Mouse (Mus musculus) forebrain, postnatal 0 days (tissue): ENCODE results near the gene Sft2d1. TPM values are rescaled to one million over a fixed set of nuclear protein-coding genes. Genes with fewer than 3 reads are reported as not detected.
"Not testable (repeated sequence)": the region's sequence is repeated elsewhere in the genome, so short reads cannot be mapped to it uniquely, and the experiment has no call there.

ENCODE experiments used
- ATAC-seq: fragments of 200-750 bp; cut with Nextera tagmentation; 2 replicates; pipeline ENCODE4 v1.8.0; 2017; ENCODE audit warnings: mild to moderate bottlenecking, moderate library complexity
- DNase-seq: peaks from one replicate; pipeline ENCODE4 v3.0.0-alpha.2; 2015
- H3K27ac ChIP-seq: fragments of 300-500 bp; sonication (generic); 2 replicates; pipeline ENCODE4 v1.5.1; 2014; ENCODE audit warnings: low read depth, mild to moderate bottlenecking, antibody characterized with exemption, low read length, moderate library complexity, mixed read lengths
- H3K27me3 ChIP-seq: fragments of 300-500 bp; sonication (generic); 2 replicates; pipeline ENCODE4 v1.6.1; 2014; ENCODE audit warnings: mild to moderate bottlenecking, low read length, mixed read lengths; ENCODE audit not compliant: insufficient read depth
- H3K36me3 ChIP-seq: fragments of 300-500 bp; sonication (generic); 2 replicates; pipeline ENCODE4 v1.6.1; 2014; ENCODE audit warnings: mild to moderate bottlenecking, moderate library complexity; ENCODE audit not compliant: insufficient read depth
- H3K4me1 ChIP-seq: fragments of 300-500 bp; sonication (generic); 2 replicates; pipeline ENCODE4 v1.6.1; 2014; ENCODE audit warnings: antibody characterized with exemption; ENCODE audit not compliant: insufficient read depth
- H3K4me2 ChIP-seq: fragments of 300-500 bp; sonication (generic); 2 replicates; pipeline ENCODE4 v1.6.1; 2014; ENCODE audit warnings: low read depth, mild to moderate bottlenecking, moderate library complexity
- H3K4me3 ChIP-seq: fragments of 300-500 bp; sonication (generic); 2 replicates; pipeline ENCODE4 v1.5.1; 2014; ENCODE audit warnings: low read depth, low read length, mixed read lengths
- H3K9ac ChIP-seq: fragments of 300-500 bp; sonication (generic); 2 replicates; pipeline ENCODE4 v1.6.1; 2014; ENCODE audit warnings: mild to moderate bottlenecking
- H3K9me3 ChIP-seq: fragments of 300-500 bp; sonication (generic); 2 replicates; pipeline ENCODE4 v1.6.1; 2016; ENCODE audit warnings: low read length
- CTCF ChIP-seq: sonication (generic); IDR thresholded peaks from 2 replicates; pipeline ENCODE4 v1.5.1; 2016; ENCODE audit warnings: antibody characterized with exemption, control low read depth, low read depth
- WGBS: fragments of 180-500 bp; shearing (Covaris S2); extraction: QIAGEN DNeasy Blood & Tissue Kit; methylation state at CpG from one replicate; pipeline ENCODE4 v1.1.7; 2014; 5-methylcytosine and 5-hydroxymethylcytosine counted together
- polyA plus RNA-seq: library from polyadenylated mRNA; unstranded; fragments of >200 nt; fragmentation: Nextera tagmentation; extraction: Ambion mirVana; gene quantifications from 2 replicates; pipeline ENCODE4 v1.2.1, GENCODE M21; 2015
- total RNA-seq: library from RNA; depleted of rRNA; stranded (reverse); fragments of >200 nt; gene quantifications from 2 replicates; pipeline ENCODE4 v1.2.3, GENCODE M21; 2014

Gene Sft2d1
- total and polyA plus RNA-seq, 2 experiments from 2014 or later, result 138 to 196 TPM

DNA sequence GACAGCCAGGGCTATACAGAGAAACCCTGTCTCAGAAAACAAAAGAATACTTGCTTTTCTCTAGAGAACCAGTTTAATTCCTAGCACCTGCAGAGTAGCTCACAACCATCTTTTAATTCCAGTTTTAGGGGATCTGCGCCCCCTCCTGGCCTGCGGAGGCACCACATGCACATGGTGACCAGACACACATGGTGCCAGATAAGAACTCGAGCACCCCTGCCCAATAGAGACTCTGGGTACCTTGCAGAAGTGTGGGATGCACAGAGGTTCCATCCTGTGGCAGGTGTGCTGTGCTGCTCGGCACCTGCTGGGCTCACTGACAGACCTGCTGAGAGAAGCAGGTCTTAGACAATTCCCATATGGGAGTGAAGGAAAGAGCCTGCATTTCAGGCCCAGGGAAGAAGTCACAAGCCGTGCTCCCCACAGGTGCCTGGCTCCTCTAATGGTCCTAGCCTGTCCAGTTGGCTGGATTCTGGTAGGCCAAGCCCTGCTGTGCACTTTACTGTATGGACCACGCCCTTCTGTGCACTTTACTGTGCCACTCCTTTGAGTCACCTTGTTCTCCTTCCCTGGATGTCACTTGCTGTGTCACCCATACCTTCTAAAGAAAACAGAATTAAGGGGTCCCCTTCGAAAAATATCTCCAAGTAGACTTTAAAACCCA lies 17.7 kb downstream of the Sft2d1 start:
- no peak for ATAC-seq
- no peak for DNase-seq
- peak; percentile 43 for TF ChIP-seq CTCF
- H3K36me3 ChIP-seq, result peaks cover 24% of the 10 kb centered on the region
- H3K27me3 ChIP-seq, result no peaks in the 10 kb centered on the region
- WGBS, result 68% methylated on average over 7 of the region's 7 CpGs
- H3K4me3 ChIP-seq, result no peak overlapping the region
- no peak overlapping the region for H3K9ac ChIP-seq
- H3K4me1 ChIP-seq, result no peaks in the 10 kb centered on the region
- H3K9me3 ChIP-seq, result no peaks in the 10 kb centered on the region
- H3K27ac ChIP-seq, result no peak overlapping the region
- H3K4me2 ChIP-seq, result no peak overlapping the region

- no peak for ATAC-seq
Measured at GRCm38 (mm10) chr17:8330602-8331001, 19.7 kb downstream of the Sft2d1 start.

DNA sequence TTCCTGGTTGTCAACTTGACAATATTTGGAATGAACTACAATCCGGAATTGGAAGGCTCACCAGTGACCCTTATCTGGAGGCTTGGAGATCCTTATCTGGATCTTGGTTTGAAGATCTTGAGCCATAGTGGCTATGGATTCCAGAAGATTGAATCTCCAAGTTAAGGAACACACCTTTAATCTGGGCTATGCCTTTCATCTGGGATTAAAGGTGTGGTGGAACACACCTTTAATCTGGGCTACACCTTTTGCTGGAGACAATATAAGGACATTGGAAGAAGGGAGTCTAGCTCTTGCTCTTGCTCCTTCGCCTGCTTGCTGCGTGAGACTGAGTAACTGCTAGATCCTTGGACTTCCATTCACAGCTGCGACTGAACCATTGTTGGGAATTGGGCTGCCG lies 26.3 kb downstream of the Sft2d1 start, which contains the start of gene Prr18:
TSS of gene Prr18 (plus strand) at position 301 of the 400 bp plus-strand sequence.
- not testable (repeated sequence) for ATAC-seq, DNase-seq, H3K9ac ChIP-seq, H3K9me3 ChIP-seq, H3K4me3 ChIP-seq, H3K27ac ChIP-seq, H3K4me2 ChIP-seq, H3K36me3 ChIP-seq, H3K27me3 ChIP-seq
- no CpG with 5 or more reads among the region's 5 CpGs for WGBS
- peaks cover 18% of the 10 kb centered on the region for H3K4me1 ChIP-seq

More at GRCm38 (mm10) chr17:8330602-8331001, 19.7 kb downstream of the Sft2d1 start:
- peaks cover 13% of the 10 kb centered on the region for H3K36me3 ChIP-seq
- no peak overlapping the region for H3K27ac ChIP-seq
- no peak overlapping the region for H3K4me3 ChIP-seq
- DNase-seq, result no peak
- 78% methylated on average over 5 of the region's 5 CpGs for WGBS
- H3K4me1 ChIP-seq, result no peaks in the 10 kb centered on the region
- H3K9me3 ChIP-seq, result no peaks in the 10 kb centered on the region
- no peak for TF ChIP-seq CTCF
- no peak overlapping the region for H3K9ac ChIP-seq
- no peak overlapping the region for H3K4me2 ChIP-seq
- no peaks in the 10 kb centered on the region for H3K27me3 ChIP-seq

DNA sequence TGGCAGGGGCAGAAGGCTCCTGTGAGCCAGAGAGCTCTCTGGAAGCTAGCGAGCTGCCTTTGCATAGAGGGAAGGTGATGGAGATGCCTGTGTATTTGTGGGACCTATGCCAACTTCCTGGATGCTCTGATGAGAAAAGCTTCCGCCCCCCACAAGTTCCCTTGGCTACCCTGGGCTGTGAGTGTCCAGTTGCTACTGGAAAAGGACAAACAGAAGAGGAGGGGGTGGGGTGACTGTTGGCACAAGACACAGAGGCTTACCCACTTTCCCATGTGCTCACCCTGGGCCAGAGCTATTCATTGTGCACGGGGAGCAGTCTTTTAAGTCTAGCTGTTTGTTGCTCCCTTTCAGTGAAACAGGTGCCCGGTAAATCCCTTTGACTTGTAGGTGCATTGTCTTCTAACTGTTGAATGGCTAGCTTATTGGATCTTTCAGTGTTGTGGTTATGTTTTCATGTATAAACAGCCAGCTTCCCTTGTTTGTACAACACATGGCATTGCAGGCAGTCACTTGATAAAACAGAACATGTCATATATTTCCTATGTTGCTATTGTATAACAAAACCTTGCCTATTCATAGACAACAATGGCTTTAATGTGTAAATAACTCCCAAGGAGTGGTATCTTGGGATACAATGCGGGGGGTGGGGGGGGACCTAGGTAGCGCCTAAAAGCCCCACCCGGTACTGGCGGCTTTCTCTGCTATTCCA lies 28.9 kb downstream of the Sft2d1 start:
- Histone ChIP-seq H3K4me3 (peak overlapping the region; percentile 77), H3K27me3 (no peaks in the 10 kb centered on the region), H3K4me2 (peak overlapping the region; percentile 99), H3K27ac (peak overlapping the region; percentile 89), H3K4me1 (peaks cover 29% of the 10 kb centered on the region), H3K36me3 (no peaks in the 10 kb centered on the region), H3K9me3 (no peaks in the 10 kb centered on the region), H3K9ac (peak overlapping the region; percentile 97)
- DNase-seq, result peak; percentile 75
- peak; percentile 45 for ATAC-seq
- TF ChIP-seq CTCF, result no peak
- 12% methylated on average over 8 of the region's 8 CpGs for WGBS

- TF ChIP-seq CTCF, result no peak
- peak overlapping the region; percentile 99 for H3K4me2 ChIP-seq
- DNase-seq, result peak; percentile 86
- WGBS, result 3% methylated on average over 84 of the region's 92 CpGs
- peak; percentile 84 for ATAC-seq
- H3K27ac ChIP-seq, result peak overlapping the region; percentile 89
- H3K9me3 ChIP-seq, result no peaks in the 10 kb centered on the region
- no peaks in the 10 kb centered on the region for H3K27me3 ChIP-seq
- H3K4me3 ChIP-seq, result peak overlapping the region; percentile 77
- H3K4me1 ChIP-seq, result peaks cover 29% of the 10 kb centered on the region
- peak overlapping the region; percentile 97 for H3K9ac ChIP-seq
- H3K36me3 ChIP-seq, result no peaks in the 10 kb centered on the region
Measured at GRCm38 (mm10) chr17:8340407-8341359, 29.8 kb downstream of the Sft2d1 start.

GRCm38 (mm10) chr17:8341360-8341963 lies 30.6 kb downstream of the Sft2d1 start:
- no peak for TF ChIP-seq CTCF
- Histone ChIP-seq H3K27me3 (no peaks in the 10 kb centered on the region), H3K4me1 (peaks cover 29% of the 10 kb centered on the region), H3K4me3 (peak overlapping the region; percentile 77), H3K36me3 (no peaks in the 10 kb centered on the region), H3K27ac (peak overlapping the region; percentile 89), H3K4me2 (peak overlapping the region; percentile 99), H3K9me3 (no peaks in the 10 kb centered on the region), H3K9ac (peak overlapping the region; percentile 97)
- ATAC-seq (peak; percentile 6; the same call in 1 of the 2 replicates), DNase-seq (peak; percentile 40)
- 14% methylated on average over 43 of the region's 46 CpGs for WGBS
